Mouse (Mus musculus): ENCODE data around the gene Fam89a. TPM values are rescaled to one million over a fixed set of nuclear protein-coding genes. Genes with fewer than 3 reads are reported as not detected.

The Fam89a gene
- polyA plus RNA-seq, 1 experiment from 2014 or later, result 3.1 TPM

Other genes with a start within 250 kb of the Fam89a start
- 24.6 and 28.4 TPM in 2 replicates for gene Cog2, start 231.1 kb downstream of the Fam89a start, polyA plus RNA-seq (2014; fragmentation: Nextera tagmentation; extraction: Ambion mirVana)
- gene Agt, start 182.1 kb downstream of the Fam89a start, polyA plus RNA-seq (2014; fragmentation: Nextera tagmentation; extraction: Ambion mirVana), result 0.49 and 0.59 TPM in 2 replicates
- not detected in 2 replicates for gene Capn9, start 175.7 kb downstream of the Fam89a start, polyA plus RNA-seq (2014; fragmentation: Nextera tagmentation; extraction: Ambion mirVana)
- gene 2310022B05Rik, start 88.5 kb downstream of the Fam89a start, polyA plus RNA-seq (2014; fragmentation: Nextera tagmentation; extraction: Ambion mirVana), result 38.4 and 42.9 TPM in 2 replicates
- 39.1 and 41.4 TPM in 2 replicates for gene Ttc13, start 29.8 kb downstream of the Fam89a start, polyA plus RNA-seq (2014; fragmentation: Nextera tagmentation; extraction: Ambion mirVana)
- 14.7 and 20.3 TPM in 2 replicates for gene Arv1, start 29.7 kb downstream of the Fam89a start, polyA plus RNA-seq (2014; fragmentation: Nextera tagmentation; extraction: Ambion mirVana)
- 0.07 and 0.15 TPM in 2 replicates for gene Trim67, start 41.3 kb upstream of the Fam89a start, polyA plus RNA-seq (2014; fragmentation: Nextera tagmentation; extraction: Ambion mirVana)
- gene Gnpat, start 111.2 kb upstream of the Fam89a start, polyA plus RNA-seq (2014; fragmentation: Nextera tagmentation; extraction: Ambion mirVana), result 95.4 and 113 TPM in 2 replicates
- 47.9 and 49.7 TPM in 2 replicates for gene 2810004N23Rik, start 111.3 kb upstream of the Fam89a start, polyA plus RNA-seq (2014; fragmentation: Nextera tagmentation; extraction: Ambion mirVana)
- 5.4 and 5.9 TPM in 2 replicates for gene Exoc8, start 145.9 kb upstream of the Fam89a start, polyA plus RNA-seq (2014; fragmentation: Nextera tagmentation; extraction: Ambion mirVana)
- gene Sprtn, start 146.1 kb upstream of the Fam89a start, polyA plus RNA-seq (2014; fragmentation: Nextera tagmentation; extraction: Ambion mirVana), result 7.1 and 8.6 TPM in 2 replicates
- 18.5 and 23.2 TPM in 2 replicates for gene Egln1, start 197.5 kb upstream of the Fam89a start, polyA plus RNA-seq (2014; fragmentation: Nextera tagmentation; extraction: Ambion mirVana)

All from heart, embryonic 11.5 days (tissue).